Mouse (Mus musculus): ENCODE data around the gene Ebf3. TPM values are rescaled to one million over a fixed set of nuclear protein-coding genes. Genes with fewer than 3 reads are reported as not detected.

Gene Ebf3
- polyA plus RNA-seq (2015; fragmentation: Nextera tagmentation; extraction: Ambion mirVana): 0.02 and 0.05 TPM in 2 replicates

DNA sequence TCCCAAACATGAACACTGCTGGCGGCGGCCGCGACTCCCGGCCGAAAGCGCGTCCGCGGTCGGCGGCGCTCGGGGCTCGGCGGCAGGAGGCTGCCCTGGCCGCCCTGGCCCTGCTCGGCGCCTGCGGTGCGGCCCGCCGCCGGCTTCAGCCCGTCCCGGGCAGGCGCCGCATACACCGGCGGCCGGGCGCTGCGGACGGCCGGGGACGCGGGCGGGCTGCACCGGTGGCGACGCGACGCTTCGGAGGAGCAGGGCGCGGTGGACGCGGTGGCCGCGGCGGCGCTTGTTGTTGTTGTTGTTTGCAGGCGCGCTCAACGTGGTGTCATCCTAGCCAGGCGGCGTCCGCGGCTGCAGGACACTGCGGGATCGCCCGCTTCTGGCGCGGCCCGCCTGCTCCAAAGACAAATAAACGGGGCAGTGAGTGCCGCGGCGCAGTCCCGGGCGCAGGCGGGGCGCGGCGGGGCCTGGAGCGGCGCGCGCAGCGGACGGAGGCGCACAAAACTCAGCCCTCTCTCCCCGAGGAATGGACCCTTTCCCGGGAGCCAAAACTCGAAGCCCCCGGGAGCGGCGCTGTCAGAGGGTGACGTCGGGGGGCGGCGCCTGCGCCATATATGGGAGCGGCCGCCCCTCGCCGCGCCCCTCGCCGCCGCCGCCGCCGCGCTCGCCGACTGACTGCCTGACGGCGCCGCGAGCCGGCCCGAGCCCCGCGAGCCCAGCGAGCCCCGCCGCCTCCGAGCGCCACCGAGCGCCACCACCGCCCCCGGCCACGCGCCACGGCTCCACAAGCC lies at the start of gene Ebf3:
Ebf3 (minus strand) TSS at position 542 of the 788 bp plus-strand sequence.
- Histone ChIP-seq H3K4me1 (replicated peaks) (peaks cover 21% of the 10 kb centered on the region; the same call in 1 of the 2 replicates), H3K27ac (replicated peaks) (no peak within 1 kb of the TSS), H3K4me2 (peak within 1 kb of the TSS; percentile 71), H3K36me3 (replicated peaks) (no peaks in the 10 kb centered on the region), H3K9ac (no peak within 1 kb of the TSS), H3K9me3 (replicated peaks) (no peaks in the 10 kb centered on the region), H3K4me3 (replicated peaks) (peak within 1 kb of the TSS; percentile 52), H3K27me3 (peaks cover 100% of the 10 kb centered on the region)
- WGBS (ENCODE audit: insufficient replicate concordance): under 1% methylated on average over 125 of the region's 127 CpGs
- peak; percentile 65 for ATAC-seq (ENCODE audit: insufficient read depth)

DNA sequence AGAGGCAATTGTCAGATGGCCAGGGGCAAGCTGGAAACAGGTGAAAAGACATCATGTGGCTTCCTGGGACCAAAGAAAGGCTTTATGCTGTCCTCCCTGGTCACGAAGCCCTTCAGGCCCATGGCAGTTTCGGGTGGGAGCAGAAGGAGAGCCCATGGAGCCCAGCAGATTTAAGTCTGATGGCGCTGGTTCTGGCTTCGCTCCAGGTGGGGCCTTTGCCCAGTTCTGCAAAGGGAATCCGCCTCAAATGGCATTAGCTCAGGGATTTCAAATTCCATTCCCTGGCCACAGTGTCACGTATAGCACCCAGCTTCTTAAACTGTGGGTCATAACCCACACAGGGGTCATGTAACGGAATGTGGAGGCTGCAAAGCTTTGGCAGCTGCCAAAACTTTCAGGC lies 32.6 kb upstream of the Ebf3 start:
- Histone ChIP-seq H3K27me3 (no peaks in the 10 kb centered on the region), H3K27ac (replicated peaks) (no peak overlapping the region), H3K36me3 (replicated peaks) (no peaks in the 10 kb centered on the region), H3K9me3 (replicated peaks) (no peaks in the 10 kb centered on the region), H3K9ac (no peak overlapping the region), H3K4me3 (replicated peaks) (no peak overlapping the region), H3K4me1 (replicated peaks) (no peaks in the 10 kb centered on the region), H3K4me2 (no peak overlapping the region)
- no peak for ATAC-seq (ENCODE audit: insufficient read depth)
- 62% methylated on average over 7 of the region's 7 CpGs for WGBS (ENCODE audit: insufficient replicate concordance)

DNA sequence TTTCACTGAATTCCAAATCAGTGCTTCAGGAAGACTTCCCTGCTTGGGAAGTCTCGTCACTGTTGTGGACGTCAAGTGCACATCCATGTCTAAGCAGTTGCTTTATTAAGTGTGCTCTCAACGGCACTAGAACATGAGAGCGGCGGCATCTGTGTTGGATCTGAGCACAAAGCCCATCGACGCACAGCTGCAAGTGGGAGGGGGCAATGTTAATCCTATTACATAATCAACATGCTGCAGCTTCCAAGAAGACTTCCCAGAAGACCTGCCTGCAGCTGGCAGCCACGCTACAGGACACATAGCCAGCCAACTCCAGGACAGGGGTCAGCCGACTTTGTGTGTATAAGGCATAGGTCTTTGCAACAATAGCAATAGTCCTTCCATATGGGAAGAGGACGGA lies 31.8 kb upstream of the Ebf3 start:
- no peak overlapping the region for H3K27ac ChIP-seq (replicated peaks)
- H3K9ac ChIP-seq: no peak overlapping the region
- H3K4me3 ChIP-seq (replicated peaks): no peak overlapping the region
- no peak overlapping the region for H3K4me2 ChIP-seq
- ATAC-seq (ENCODE audit: insufficient read depth): no peak
- H3K27me3 ChIP-seq: no peaks in the 10 kb centered on the region
- H3K36me3 ChIP-seq (replicated peaks): no peaks in the 10 kb centered on the region
- 62% methylated on average over 10 of the region's 10 CpGs for WGBS (ENCODE audit: insufficient replicate concordance)
- no peaks in the 10 kb centered on the region for H3K9me3 ChIP-seq (replicated peaks)
- no peaks in the 10 kb centered on the region for H3K4me1 ChIP-seq (replicated peaks)

DNA sequence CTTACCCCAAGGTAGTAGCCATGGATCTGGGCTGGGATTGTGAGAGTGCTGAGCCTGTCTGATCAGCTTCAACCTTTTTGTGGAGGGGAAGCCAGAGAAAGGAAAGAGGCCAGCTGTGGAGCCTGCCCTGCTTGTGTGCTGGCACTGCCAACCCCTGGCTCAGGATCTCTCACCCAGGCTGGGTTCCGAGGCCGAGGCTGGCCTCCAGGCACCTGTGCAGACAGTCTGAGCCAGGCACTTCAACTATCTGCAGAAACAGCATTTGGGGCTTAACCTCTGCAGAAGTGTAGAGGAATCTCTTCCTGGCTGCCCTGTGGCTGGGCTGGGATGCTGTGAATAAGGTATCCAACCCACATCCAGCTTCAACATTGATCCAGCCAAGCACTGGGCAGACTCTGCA lies 19.7 kb upstream of the Ebf3 start:
- no peak for ATAC-seq (ENCODE audit: insufficient read depth)
- no peaks in the 10 kb centered on the region for H3K4me1 ChIP-seq (replicated peaks)
- no peak overlapping the region for H3K4me3 ChIP-seq (replicated peaks)
- 55% methylated on average over 2 of the region's 2 CpGs for WGBS (ENCODE audit: insufficient replicate concordance)
- no peaks in the 10 kb centered on the region for H3K36me3 ChIP-seq (replicated peaks)
- no peak overlapping the region for H3K27ac ChIP-seq (replicated peaks)
- H3K27me3 ChIP-seq: peaks cover 14% of the 10 kb centered on the region; the same call in 1 of the 2 replicates
- H3K9ac ChIP-seq: no peak overlapping the region
- H3K4me2 ChIP-seq: no peak overlapping the region
- H3K9me3 ChIP-seq (replicated peaks): no peaks in the 10 kb centered on the region

DNA sequence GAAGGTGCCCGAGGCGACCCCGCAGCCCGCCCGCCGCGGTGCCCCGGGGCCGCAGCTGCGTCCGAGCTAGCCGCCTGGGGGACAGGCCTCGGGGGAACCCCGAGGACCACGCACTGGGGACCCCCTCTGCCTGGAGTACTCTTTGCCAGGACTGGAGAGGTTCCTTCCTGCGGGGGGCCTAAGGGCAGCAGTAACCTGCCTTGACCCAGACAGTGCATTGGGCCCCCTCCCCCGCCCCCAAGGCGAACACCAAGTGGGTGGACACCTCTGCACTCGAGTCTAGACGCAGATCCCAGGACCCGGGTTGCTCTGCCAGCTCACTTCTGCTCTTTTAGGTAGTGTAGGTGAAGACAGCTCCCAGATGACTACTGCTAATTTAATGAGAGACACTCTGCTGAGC lies 8.7 kb upstream of the Ebf3 start:
- no peak for ATAC-seq (ENCODE audit: insufficient read depth)
- H3K4me2 ChIP-seq: peak overlapping the region; percentile 5; the same call in 1 of the 2 replicates

DNA sequence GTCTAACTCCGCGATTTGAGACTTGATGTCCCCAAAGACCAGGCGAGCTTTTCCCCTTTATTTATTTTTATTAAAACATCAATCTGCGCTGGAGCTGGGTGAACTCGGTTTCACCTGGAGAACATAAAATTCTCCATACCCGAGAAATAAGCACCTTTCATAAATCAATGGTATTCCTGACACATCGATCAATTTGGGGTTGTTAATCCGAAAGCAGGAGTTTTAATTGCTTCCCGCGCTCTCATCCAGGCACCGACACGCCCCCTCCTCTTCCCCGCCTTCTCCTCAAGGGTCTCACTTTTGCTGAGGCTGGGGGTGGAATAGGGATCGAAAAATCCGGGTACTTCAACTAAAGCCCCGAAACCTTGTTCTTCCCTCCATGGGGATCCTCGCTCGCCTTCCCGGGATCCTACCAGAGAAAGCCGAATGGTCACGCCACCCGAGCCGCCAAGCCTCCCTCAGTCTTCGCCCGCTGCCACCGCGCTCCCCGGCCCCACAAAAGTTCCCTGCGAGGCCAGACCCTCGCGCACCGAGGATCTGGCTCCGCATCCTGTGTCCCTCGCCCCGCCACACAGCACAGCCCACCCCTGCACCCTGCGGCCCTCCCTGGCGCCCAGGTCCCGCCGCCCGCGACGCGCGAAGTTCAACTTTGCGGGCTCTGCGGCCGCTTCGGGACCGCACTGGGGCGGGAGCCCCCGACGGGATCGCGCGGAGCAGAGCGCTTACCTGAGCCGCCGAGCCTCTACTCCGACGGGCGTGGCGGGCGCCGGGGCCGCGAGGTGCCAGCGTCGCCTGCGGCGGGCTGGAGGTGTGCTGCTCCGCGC lies 7.9 kb upstream of the Ebf3 start:
- Histone ChIP-seq H3K27me3 (peaks cover 97% of the 10 kb centered on the region), H3K36me3 (replicated peaks) (no peaks in the 10 kb centered on the region), H3K4me2 (peak overlapping the region; percentile 5), H3K4me1 (replicated peaks) (peaks cover 7% of the 10 kb centered on the region; the same call in 1 of the 2 replicates), H3K27ac (replicated peaks) (no peak overlapping the region), H3K9me3 (replicated peaks) (no peaks in the 10 kb centered on the region), H3K4me3 (replicated peaks) (no peak overlapping the region), H3K9ac (no peak overlapping the region)
- WGBS (ENCODE audit: insufficient replicate concordance): 1% methylated on average over 70 of the region's 72 CpGs
- ATAC-seq (ENCODE audit: insufficient read depth): no peak

More for the DNA sequence above, 8.7 kb upstream of the Ebf3 start:
- Histone ChIP-seq H3K36me3 (replicated peaks) (no peaks in the 10 kb centered on the region), H3K9me3 (replicated peaks) (no peaks in the 10 kb centered on the region), H3K4me1 (replicated peaks) (peaks cover 7% of the 10 kb centered on the region; the same call in 1 of the 2 replicates), H3K27me3 (peaks cover 92% of the 10 kb centered on the region), H3K4me3 (replicated peaks) (no peak overlapping the region), H3K27ac (replicated peaks) (no peak overlapping the region), H3K9ac (no peak overlapping the region)
- WGBS (ENCODE audit: insufficient replicate concordance): 3% methylated on average over 21 of the region's 21 CpGs

DNA sequence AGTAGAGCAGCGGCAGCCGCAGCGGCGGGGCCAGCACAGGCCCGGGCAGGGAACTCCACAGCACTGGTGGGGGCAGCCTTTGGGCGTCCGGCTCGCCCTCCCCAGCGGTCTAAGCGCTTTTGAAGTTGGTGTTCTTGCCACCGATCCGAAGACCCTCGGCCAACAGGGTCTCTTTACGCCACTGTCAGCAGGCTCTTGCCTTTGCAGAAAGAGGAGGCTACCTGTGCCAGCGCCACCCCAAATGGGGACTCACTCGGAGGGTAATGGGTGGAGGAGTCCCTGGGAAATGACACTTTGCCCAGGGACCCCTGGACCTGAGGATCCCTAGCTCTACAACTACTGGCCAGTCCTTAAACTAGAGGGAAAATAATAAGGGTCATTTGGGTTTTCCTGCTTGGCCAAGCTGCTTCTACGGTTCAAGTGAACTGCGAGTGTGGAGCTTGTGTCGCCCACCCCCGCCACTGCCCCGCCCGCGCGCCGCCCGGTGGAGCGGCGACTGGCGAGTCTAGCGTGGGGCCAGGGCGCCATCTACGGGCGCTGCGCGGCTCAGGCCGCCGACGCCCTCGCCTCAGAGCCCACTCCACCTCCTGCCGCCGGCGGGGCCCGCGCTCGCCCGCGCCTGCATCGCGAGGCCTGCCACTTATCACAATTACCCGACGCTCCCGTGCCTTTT lies 7.0 kb upstream of the Ebf3 start:
- no peak overlapping the region for H3K4me2 ChIP-seq
- no peak overlapping the region for H3K9ac ChIP-seq
- H3K36me3 ChIP-seq (replicated peaks): no peaks in the 10 kb centered on the region
- H3K9me3 ChIP-seq (replicated peaks): no peaks in the 10 kb centered on the region
- ATAC-seq (ENCODE audit: insufficient read depth): no peak
- peaks cover 97% of the 10 kb centered on the region for H3K27me3 ChIP-seq
- no peak overlapping the region for H3K27ac ChIP-seq (replicated peaks)
- under 1% methylated on average over 52 of the region's 52 CpGs for WGBS (ENCODE audit: insufficient replicate concordance)
- H3K4me3 ChIP-seq (replicated peaks): no peak overlapping the region
- peaks cover 7% of the 10 kb centered on the region; the same call in 1 of the 2 replicates for H3K4me1 ChIP-seq (replicated peaks)

DNA sequence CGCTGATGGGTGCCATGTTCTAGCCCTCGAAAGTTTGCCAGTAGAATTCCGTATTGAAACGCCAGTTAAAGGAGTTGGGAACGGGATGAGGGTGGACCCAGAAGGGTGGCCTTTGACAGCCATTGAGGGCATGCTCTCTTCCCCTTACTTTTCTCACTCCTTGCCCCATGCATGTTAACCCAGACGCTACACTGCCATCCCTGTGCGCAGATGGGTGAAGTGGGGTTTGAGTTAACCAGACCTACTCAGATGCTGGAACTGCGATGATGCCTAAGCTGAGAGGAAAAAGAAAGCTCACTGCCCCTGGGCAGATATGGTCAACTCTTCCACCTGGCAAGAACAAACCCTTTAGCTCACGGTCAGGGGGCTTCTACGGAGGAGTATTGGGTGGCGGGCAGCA lies 6.1 kb upstream of the Ebf3 start:
- H3K36me3 ChIP-seq (replicated peaks): no peaks in the 10 kb centered on the region
- H3K27me3 ChIP-seq: peaks cover 100% of the 10 kb centered on the region
- ATAC-seq (ENCODE audit: insufficient read depth): no peak
- H3K27ac ChIP-seq (replicated peaks): no peak overlapping the region
- H3K4me3 ChIP-seq (replicated peaks): no peak overlapping the region
- no peak overlapping the region for H3K9ac ChIP-seq
- no peak overlapping the region for H3K4me2 ChIP-seq
- peaks cover 7% of the 10 kb centered on the region; the same call in 1 of the 2 replicates for H3K4me1 ChIP-seq (replicated peaks)
- no peaks in the 10 kb centered on the region for H3K9me3 ChIP-seq (replicated peaks)
- WGBS (ENCODE audit: insufficient replicate concordance): 3% methylated on average over 11 of the region's 11 CpGs

DNA sequence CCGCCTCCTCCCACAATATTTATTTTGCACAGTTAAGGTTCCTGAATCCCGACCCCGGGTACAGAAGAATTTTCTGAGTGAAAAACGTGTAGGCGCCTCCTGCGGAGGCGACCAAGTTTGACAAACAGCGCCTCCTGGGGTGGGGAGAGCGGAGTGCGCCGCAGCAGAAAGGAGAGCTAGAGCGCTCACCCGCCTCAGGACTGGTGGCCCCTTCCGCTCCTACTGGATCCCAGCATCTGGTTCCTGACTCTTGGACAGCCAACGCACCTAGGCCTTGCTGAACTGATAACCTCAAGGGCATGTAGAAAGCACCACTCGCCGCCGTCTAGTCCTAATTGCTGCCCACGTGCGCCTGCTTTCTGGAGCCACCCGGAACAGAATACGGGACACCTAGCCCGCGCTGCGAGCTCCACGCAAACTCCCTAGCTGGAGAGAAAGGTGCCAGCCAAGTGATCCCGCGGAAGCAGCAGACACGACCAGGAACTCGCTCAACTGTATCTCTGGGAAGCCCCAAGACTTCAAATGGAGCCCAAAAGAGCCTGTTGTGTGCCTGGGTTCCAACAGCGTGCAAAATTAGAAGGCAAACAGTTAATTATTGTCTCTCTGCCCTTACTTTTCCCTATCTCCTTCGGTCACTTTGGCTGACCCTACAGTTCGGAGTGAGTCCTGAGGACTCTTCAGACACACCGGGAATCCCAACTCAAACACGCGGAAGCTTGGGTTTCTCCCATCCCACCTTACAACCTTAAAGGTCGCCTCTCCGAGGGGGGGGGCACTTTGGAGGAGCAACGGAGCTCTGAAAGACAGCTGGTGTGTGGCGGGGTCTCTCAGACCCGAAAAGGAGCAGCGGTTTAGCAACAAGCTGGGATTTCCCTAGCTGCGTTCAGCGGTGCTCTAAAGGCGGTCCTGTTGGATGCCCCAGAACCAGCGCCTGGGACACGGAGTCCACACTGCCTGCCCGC lies 5.0 kb upstream of the Ebf3 start:
- Histone ChIP-seq H3K27me3 (peaks cover 100% of the 10 kb centered on the region), H3K4me3 (replicated peaks) (no peak overlapping the region), H3K4me1 (replicated peaks) (peaks cover 7% of the 10 kb centered on the region; the same call in 1 of the 2 replicates), H3K9me3 (replicated peaks) (no peaks in the 10 kb centered on the region), H3K36me3 (replicated peaks) (no peaks in the 10 kb centered on the region), H3K9ac (no peak overlapping the region), H3K4me2 (no peak overlapping the region), H3K27ac (replicated peaks) (no peak overlapping the region)
- ATAC-seq (ENCODE audit: insufficient read depth): no peak
- WGBS (ENCODE audit: insufficient replicate concordance): 1% methylated on average over 48 of the region's 48 CpGs

DNA sequence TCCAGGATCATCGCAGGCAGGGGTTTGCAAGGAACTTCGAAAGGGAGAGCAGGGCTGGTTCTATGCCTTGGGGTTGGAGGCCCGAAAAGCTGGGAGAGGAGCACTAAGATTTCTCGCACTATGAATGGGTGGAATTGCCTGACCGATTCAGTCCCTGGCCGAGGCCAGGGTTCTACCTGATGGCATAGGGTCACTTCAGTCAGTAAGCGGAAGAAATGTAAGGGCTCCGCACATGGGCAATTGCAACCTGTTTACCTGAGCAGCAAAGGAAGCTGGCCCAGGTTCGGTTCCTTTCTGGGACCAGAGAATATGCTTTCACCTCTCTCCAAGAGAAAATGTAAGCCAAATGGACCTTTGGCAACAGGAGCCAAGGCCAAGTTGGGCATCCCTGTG lies 4.1 kb upstream of the Ebf3 start:
- WGBS (ENCODE audit: insufficient replicate concordance): 9% methylated on average over 9 of the region's 9 CpGs
- Histone ChIP-seq H3K4me2 (no peak overlapping the region), H3K36me3 (replicated peaks) (no peaks in the 10 kb centered on the region), H3K27me3 (peaks cover 100% of the 10 kb centered on the region), H3K4me3 (replicated peaks) (no peak overlapping the region), H3K9me3 (replicated peaks) (no peaks in the 10 kb centered on the region), H3K9ac (no peak overlapping the region), H3K27ac (replicated peaks) (no peak overlapping the region), H3K4me1 (replicated peaks) (peaks cover 12% of the 10 kb centered on the region)
- ATAC-seq (ENCODE audit: insufficient read depth): no peak
